Mouse (Mus musculus) lung, postnatal 25 days (tissue): ENCODE data around the gene Scaf11.
"Not testable (repeated sequence)": the region's sequence is repeated elsewhere in the genome, so short reads cannot be mapped to it uniquely, and the experiment has no call there.

Experiments used
- DNase-seq: peaks from one replicate; pipeline ENCODE4 v3.0.0; 2022; ENCODE audit warnings: low spot score

Gene Scaf11

GRCm38 (mm10) chr15:96460730-96461540 lies at the start of gene Scaf11:
TSS of gene Scaf11 (minus strand) at chr15:96460843.
- peak; percentile 95 for DNase-seq

GRCm38 (mm10) chr15:96507097-96507840 lies 46.6 kb upstream of the Scaf11 start:
- peak; percentile 68 for DNase-seq

DNA sequence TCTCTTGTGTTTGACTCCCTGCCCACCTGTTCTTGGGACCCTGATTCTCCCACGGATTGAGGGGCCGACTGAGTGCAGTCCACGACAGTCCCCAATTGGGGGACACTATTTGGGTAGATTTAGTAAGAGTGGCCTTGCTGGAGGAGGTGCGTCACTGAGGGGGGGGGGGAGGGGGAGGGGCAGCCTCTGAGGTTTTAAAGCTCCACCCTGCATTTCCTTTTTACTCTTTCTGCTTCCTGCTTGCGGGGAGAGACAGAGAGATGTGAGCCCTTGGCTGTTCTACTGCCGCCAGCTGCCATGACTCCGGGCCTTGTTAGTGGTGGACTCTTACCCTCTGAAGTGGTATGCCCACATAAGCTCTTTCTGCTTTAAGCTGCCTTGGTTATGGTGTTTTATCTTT lies 37.0 kb upstream of the Scaf11 start:
- DNase-seq = no peak

- no peak for DNase-seq
Observed at GRCm38 (mm10) chr15:96494279-96494678, 33.6 kb upstream of the Scaf11 start.

DNA sequence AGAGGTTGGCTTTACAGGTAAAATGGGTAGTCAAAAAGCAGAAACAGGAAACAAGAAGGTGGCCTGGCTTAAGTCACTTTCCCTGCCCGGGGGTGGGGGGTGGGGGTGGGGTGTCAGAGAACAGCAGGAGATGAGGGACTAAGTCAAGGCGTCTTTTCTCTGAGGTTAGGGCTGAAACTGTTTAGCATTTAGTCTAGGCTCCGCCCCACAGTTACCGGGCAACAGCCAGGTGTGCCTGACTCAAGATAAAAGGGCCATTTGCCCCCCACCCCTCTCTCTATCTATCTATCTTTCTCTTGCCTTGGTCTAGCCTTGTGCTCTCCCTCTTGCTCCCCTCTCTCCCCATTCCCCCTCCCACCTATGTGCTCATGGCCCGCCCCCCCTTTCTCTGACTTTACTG lies 32.9 kb upstream of the Scaf11 start:
- no peak for DNase-seq

- not testable (repeated sequence) for DNase-seq
Observed at GRCm38 (mm10) chr15:96492919-96493318, 32.3 kb upstream of the Scaf11 start.

- DNase-seq = no peak
Observed at GRCm38 (mm10) chr15:96491861-96492641, 31.4 kb upstream of the Scaf11 start.

GRCm38 (mm10) chr15:96491421-96491820 lies 30.8 kb upstream of the Scaf11 start:
- no peak for DNase-seq

GRCm38 (mm10) chr15:96490123-96490522 lies 29.5 kb upstream of the Scaf11 start:
- no peak for DNase-seq

DNA sequence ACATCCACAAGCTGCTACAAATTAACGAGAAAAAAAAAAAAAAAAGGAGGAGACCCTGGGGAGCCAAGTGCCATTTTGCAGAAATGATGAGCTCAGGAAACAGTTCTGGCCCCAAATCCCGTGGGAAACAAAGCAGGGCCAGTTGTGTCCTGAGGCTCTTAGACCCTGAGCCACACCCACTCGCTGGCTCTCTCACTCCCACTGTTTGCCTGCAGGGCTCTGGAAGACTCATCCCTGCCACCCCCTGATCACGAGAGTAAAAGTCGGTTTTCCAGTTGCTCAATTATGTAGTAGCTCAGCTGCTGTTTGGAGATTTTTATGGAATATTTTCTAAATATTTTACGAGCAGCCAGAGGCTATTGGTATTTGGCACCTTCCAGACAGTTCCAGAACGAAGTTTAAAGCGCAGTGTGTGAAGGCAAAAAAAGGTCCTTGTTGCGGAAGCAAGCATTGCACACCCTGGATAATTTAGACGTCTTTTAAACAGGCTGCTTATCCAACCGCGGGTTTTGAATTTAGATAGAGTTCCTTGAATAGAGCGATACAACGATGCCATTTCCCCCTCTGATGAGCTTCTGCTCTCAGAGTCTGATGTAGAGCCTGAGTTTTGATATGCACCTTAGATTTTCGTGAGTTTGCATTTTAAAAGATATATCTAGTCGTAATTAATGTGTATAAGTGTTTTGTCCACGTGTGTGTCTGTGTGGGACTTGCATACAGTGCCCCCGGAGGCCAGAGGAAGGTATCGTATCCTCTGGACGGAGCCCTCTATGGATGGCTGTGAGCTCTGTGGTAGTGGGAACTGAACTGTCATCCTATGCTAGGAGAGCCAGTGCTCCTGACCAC lies 28.5 kb upstream of the Scaf11 start:
- no peak for DNase-seq

GRCm38 (mm10) chr15:96487066-96487698 lies 26.5 kb upstream of the Scaf11 start:
- DNase-seq = no peak

- no peak for DNase-seq
Observed at GRCm38 (mm10) chr15:96480822-96481221, 20.2 kb upstream of the Scaf11 start.

- no peak for DNase-seq
Observed at GRCm38 (mm10) chr15:96478006-96478405, 17.4 kb upstream of the Scaf11 start.

GRCm38 (mm10) chr15:96476359-96476758 lies 15.7 kb upstream of the Scaf11 start:
- peak; percentile 86 for DNase-seq

DNA sequence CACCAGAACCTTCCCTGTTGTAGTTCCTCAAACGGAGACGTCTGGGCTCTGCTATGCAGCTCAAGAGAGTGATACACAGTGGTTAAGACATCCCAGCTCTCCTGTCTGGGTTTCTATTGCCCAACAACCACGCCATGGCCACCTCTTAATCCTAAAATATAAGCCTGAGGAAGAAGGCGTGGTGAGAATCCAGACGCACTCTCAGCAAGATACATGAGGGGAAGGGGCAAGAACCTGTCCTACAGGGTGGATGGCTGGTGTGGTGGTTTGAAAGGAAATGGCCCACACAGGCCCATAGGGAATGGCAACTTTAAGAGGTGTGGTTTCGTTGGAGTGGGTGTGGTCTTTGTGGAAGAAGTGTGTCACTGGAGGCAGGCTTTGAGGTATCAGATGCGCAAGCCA lies 14.9 kb upstream of the Scaf11 start:
- DNase-seq = no peak

DNA sequence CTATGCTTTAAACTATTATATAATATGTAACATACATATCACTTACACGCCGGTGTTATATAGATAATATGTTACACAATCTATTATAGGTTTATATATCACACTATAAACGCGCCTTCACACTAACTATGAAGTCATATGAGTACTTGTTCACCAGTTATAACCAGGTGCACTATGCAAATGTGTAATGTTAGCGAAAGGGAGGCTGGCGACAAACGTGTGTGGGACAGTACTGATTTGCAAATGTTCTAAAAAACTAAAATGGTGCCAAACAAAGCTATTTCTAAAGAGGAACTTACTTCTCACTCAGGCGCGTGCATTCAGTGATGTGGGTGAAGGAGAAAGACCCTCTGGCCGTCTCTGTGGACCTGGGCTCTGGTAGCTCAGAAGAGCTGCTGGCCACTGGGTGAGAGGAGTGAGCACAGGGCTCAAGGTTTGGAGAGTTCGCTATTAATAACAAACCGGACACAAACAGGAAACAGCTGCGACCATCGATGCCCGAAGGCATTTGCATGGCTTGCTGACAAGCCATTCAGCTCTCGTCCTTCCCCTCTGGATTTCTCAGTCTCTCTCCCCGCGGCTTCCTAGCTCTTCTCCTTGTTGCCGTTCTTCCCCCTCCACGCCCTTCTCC lies 13.8 kb upstream of the Scaf11 start:
- DNase-seq = peak; percentile 67

- no peak for DNase-seq
Observed at GRCm38 (mm10) chr15:96473920-96474319, 13.3 kb upstream of the Scaf11 start.

- DNase-seq = peak; percentile 34
Observed at GRCm38 (mm10) chr15:96468316-96468715, 7.7 kb upstream of the Scaf11 start.

- DNase-seq = no peak
Observed at GRCm38 (mm10) chr15:96467844-96468243, 7.2 kb upstream of the Scaf11 start.

GRCm38 (mm10) chr15:96466362-96466903 lies 5.8 kb upstream of the Scaf11 start:
- DNase-seq = no peak
